Mouse (Mus musculus): Measurements from ENCODE around the gene Olfr1160.
"Not testable (repeated sequence)": the region's sequence is repeated elsewhere in the genome, so short reads cannot be mapped to it uniquely, and the experiment has no call there.

Gene Olfr1160

DNA sequence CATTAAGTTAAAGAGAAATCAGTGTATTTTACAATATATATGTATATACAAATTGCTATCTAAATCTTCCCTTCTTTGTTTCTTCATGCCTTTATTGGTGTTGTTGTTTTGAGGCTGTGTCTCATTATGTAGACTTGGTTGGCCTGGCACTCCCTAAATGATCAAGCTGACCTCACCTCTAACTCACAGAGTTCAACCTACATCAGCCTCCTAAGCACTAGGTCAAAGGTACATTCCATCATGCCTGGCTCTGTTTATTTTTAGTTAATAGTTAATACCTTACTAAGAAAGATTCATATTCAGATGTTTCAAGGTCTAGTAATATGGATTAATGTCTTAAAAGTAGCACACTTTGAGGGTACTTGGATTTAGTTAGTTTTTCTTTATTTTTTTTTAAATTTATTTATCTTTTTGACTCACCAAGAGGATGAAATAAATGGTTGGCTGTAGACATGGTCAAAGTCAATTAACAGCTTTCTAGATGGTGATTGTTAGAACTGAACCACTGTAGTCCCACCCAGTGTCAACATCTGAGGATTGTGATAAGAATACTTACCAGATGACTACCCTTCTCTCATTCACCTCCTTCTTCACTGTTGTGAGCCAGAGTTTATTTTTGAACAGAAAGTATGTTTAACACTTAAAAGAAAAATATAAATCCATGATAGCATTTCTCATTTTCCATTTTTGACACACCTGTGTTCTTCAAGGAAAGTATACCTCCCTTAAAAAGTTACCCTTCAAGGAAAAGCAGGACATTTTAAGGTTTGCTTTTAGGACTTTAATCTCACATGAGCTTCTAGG lies at the start of gene Olfr1160:
TSS of gene Olfr1160 (minus strand) at position 754 of the 804 bp plus-strand sequence.
- DNase-seq = no peak

GRCm38 (mm10) chr2:88051029-88051428 lies 43.0 kb upstream of the Olfr1160 start, which contains the start of gene Olfr1162:
Olfr1162 (minus strand) TSS chr2:88051129.
- DNase-seq = no peak

GRCm38 (mm10) chr2:88037599-88037998 lies 29.5 kb upstream of the Olfr1160 start, which contains the start of gene Olfr73:
Olfr73 (minus strand) TSS chr2:88037699.
- no peak for DNase-seq

- not testable (repeated sequence) for DNase-seq
Observed at GRCm38 (mm10) chr2:88022474-88022873, 14.4 kb upstream of the Olfr1160 start, which contains the start of gene Olfr1161. Olfr1161 (plus strand) TSS chr2:88022774.

- no peak for DNase-seq
Observed at GRCm38 (mm10) chr2:87989813-87990212, 18.3 kb downstream of the Olfr1160 start, which contains the start of gene Olfr1158. Olfr1158 (plus strand) TSS chr2:87990113.

- no peak for DNase-seq
Observed at GRCm38 (mm10) chr2:87974563-87974962, 33.5 kb downstream of the Olfr1160 start, which contains the start of gene Olfr74. Olfr74 (minus strand) TSS chr2:87974663.

GRCm38 (mm10) chr2:87968199-87968598 lies 39.9 kb downstream of the Olfr1160 start, which contains the start of gene Olfr1157:
Olfr1157 (minus strand) TSS chr2:87968299.
- no peak for DNase-seq

GRCm38 (mm10) chr2:87953000-87953399 lies 55.1 kb downstream of the Olfr1160 start, which contains the start of gene Olfr1156:
Olfr1156 (minus strand) TSS chr2:87953100.
- no peak for DNase-seq

All from cerebellum, adult 11 months (tissue).